Mouse (Mus musculus) left cerebral cortex, adult 11 months (tissue): ENCODE results near the gene Arrdc1.
A peak's percentile ranks its signal among the peaks of the same experiment; 100 is the strongest.

Experiments used
- DNase-seq: peaks from one replicate; pipeline ENCODE4 v3.0.0; 2022; ENCODE audit warnings: low spot score

Gene Arrdc1

GRCm38 (mm10) chr2:24923561-24923960, 11.5 kb downstream of the Arrdc1 start:
- DNase-seq, result no peak

DNA sequence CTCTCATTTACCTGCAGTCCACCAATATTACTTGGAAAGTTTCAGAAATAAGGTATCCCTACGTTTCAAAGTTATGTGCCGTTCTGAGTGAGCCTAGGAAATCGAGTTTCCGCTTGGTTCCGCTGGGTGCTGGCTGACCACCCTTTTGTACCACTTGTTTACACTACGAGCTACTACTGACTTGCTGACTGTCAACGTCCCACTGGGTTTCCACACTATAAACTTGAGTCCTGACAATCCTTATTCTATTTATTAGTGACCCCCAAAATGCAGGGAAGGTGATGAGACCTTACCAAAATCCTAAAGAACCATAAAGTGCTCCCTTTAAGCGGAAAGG, 15.2 kb downstream of the Arrdc1 start:
- DNase-seq, result no peak

GRCm38 (mm10) chr2:24918930-24919838, 15.9 kb downstream of the Arrdc1 start, which contains the start of gene Ehmt1:
TSS of gene Ehmt1 (minus strand) at chr2:24919614.
- peak; percentile 92 for DNase-seq

DNA sequence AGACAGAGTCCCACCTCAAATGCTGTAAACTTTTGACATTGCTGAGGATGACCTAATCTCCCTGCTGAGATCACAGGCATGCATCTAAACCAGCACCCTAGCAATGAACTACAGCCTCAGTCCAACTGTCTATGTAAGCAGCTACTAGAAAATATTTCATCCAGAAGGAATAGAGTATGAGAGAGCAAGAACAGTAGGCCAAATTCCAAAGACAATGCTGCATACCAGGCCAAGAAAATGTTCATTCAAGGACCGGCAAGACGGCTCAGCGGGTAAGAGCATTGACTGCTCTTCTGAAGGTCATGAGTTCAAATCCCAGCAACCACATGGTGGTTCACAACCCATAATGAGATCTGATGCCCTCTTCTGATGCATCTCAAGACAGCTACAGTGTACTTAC, 20.3 kb downstream of the Arrdc1 start:
- no peak for DNase-seq

DNA sequence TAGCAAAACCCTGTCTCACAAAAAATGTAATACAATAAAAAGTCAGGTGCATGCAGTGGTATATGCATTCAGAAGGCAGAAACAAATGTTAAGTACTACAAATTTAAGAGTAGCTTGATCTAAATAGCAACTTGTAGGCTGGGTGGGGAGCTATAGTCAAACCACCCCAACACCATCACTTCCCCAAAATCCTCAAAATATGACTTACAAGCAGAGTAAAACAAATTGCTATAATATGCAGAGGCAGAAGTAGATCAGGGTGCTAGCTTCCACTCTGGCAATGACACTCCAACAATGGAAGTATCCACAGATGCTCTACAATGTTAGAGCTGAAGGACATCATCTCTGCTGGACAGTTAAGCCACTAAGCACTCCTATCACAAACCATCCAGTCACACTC, 22.5 kb downstream of the Arrdc1 start:
- DNase-seq, result no peak

DNA sequence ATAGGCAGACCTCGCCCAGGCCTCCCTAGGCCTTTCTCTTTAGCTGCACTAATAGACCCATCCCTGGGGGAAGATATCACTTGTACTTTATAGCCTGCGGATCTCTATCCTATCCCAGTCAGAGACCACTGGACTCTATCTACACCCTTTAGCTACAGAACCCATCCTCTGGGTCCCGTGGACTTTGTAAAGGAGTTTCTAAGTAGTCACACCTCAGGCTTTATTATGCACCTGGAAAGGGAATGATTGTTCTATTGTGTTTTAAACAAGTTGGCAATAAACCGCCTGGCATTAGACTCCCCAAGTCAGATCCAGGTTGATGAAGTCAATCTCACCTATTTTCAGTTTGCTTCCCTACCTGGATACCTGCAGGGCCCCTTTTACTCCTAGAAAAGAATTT, 22.9 kb downstream of the Arrdc1 start:
- DNase-seq, result no peak

- DNase-seq, result no peak
Observed at GRCm38 (mm10) chr2:24910481-24910880, 24.6 kb downstream of the Arrdc1 start.

GRCm38 (mm10) chr2:24905653-24906155, 29.3 kb downstream of the Arrdc1 start:
- no peak for DNase-seq

GRCm38 (mm10) chr2:24904823-24905652, 30.0 kb downstream of the Arrdc1 start:
- no peak for DNase-seq

GRCm38 (mm10) chr2:24902999-24903398, 32.1 kb downstream of the Arrdc1 start:
- DNase-seq, result no peak

DNA sequence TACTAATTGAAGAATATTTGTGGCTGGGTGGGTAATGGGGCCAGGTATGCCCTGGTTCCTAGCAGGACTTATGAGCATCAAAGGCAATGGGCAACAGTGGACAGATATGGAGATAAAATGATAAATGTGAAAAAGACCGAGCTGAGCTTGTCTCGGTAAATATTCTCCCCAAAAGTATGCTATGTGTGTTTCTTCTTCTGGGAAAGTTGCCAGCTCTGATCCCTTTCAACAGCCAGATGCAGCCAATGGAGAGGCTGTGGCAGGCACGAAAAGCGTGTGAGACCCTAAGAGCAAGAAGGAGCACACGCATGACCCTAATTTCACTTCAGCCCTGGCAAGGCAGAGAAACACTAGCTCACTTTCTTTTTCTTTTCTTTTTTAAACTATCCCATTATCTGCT, 34.0 kb downstream of the Arrdc1 start:
- DNase-seq, result no peak

DNA sequence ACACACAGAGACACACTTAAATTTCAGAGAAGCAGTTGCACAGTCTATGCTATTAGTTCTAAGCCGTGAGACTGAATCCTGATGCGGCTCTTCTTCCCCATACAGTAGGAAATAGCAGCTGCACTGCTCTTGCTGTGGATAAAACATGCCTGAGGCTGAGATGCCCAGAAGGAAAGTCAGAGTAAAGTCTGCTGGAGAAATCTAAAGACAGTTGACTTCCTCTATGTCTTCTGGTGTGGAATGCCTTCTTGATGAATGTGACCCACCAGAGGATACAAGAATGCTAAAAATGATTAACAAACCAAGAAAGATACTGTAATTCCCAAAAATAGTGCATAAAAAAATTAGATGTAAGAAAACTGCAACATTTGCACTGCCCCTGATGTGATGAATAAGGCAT, 35.8 kb downstream of the Arrdc1 start:
- DNase-seq, result no peak

- no peak for DNase-seq
Observed at GRCm38 (mm10) chr2:24896761-24897160, 38.3 kb downstream of the Arrdc1 start.

DNA sequence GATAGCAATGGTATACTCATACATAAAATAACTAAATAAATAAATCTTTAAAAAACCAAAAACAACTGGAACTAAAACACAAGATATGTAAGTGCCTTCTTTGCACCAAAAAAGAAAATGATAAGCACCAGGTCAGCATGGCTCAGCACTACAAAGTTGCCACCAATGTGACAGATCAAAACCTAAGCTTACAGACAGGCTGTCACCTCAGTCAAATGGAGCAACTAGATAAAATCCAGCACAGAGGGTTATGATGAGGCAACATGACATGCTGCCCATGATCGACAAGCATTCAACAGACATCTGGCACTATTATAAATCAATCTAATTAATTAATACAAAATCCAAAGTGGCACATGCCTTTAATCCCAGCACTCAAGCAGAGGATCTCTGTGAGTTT, 40.8 kb downstream of the Arrdc1 start:
- DNase-seq, result no peak

DNA sequence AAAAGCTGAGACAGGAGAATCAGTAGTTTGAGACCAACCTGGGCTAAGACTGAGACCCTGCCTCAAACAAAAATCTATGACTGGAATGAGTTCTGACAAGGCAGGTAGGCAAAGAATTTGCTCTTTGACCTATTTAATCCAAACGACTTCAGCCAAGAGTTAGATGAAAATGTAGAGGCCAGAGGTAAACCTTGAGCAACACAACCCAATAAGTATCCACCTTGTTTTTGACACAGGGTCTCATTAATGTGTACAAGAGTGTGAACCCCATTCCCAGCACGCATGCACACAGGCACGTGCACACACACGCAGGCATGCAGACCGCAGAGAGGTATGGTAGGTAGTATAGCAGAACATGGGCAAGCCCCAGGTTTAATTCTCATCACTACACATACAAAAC, 42.7 kb downstream of the Arrdc1 start:
- DNase-seq, result no peak

DNA sequence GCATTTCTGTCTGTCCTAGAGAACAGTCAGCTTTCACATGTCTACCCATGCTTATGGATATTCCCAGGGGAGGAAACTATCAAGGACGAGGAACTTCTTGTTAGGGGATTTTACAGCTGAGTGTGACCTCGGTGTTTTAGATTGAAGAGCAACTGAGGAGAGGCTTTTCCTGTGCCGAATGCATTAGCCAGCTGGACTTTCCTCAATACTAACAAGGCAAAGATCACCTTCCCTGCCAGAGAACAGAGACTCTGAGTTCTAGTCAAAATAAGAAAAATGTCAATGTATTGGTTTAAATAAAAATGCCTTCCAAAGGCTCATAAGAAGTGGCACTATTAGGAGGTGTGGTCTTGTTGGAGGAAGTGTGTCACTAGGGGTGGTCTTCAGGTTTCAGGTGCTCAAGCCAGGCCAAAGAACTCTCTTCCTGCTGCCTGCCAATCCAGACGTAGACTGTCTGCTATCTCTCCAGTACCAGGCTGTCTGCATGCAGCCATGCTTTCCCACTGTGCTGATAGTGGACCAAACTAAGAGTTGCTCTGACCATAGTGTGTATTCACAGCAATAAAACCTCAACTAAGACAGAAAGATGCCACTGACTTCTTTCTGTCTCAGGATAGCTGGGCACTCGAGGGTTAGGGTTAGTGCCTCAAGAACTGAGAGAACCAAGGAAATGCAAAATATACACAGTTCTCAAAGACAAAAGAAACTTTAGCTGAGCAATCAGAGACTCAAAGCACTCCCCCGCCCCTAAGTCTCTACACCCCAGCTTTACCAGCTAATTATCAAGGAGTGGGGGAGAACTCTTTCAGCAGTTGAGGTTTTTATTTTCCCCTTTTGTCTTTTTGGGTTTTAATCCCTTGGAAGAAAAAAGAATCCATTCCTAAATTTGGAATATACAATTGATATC, 44.3 kb downstream of the Arrdc1 start:
- no peak for DNase-seq

DNA sequence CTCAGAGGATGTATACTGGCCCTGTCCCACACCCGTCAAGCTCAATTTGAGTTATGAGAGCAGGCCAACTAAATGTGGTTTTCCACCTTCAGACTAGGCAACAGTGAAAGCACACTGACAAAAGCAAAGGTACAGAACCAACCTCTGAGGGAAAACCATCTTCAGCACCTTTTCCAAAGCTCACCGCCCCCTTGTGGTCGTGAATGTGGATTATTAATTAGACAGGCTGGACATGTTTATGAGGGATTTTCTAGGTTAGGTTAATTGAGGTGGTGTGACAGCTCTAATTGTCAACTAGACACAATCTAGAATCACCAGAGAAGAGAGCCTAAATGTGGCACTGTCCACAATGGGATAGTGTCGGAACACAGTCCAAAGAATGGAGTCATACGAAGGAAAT, 46.2 kb downstream of the Arrdc1 start:
- DNase-seq, result no peak

DNA sequence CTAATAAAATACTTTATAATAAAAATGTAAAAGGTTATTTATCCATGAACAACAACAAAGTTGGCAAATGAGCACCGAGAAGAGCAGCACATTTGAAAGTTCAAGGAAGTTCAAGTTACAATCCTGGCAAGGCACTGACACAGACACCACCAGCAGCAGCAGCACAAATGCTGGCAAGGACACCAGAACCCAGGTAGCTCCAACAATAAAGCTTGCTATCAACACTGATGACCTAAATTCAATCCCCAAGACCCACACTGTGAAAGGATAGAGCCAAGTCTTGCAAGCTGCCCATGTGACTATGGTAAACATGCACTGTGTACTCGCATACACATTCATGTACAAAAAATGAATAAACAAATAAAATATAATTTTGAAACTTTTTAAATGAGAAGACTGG, 54.4 kb downstream of the Arrdc1 start:
- DNase-seq, result no peak
